Mouse (Mus musculus): ENCODE data around the gene Myl4.

DNA sequence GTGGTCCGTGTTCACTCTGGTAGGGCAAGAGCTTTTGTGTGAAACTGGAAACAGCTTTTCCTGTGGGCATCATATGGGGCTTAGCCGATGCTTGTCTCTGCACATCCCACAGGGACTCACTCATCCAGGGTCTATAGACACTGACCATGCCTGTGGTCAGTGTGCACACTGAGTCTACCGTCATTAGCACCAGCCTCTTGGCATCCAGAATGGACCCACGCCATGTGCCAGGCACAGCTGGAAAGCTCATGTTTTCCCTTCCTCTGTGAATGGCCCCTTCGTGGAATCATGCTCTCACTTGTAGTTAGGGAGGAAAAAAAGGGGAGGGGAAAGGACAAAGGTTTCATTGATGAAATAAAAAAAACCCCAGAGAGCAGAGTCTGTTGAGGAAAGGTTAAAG lies 87.5 kb downstream of the Myl4 start:
- no peak for TF ChIP-seq ZC3H11A (IDR thresholded peaks at IDR 0.05; ENCODE audit: borderline replicate concordance, low read depth, low read length)
- no peak for TF ChIP-seq HCFC1 (IDR thresholded peaks at IDR 0.05; ENCODE audit: borderline replicate concordance, insufficient read depth, low read length)
- no peak for TF ChIP-seq CHD2 (IDR thresholded peaks at IDR 0.05; ENCODE audit: low read depth, low read length)
- no peak for TF ChIP-seq MAFK (IDR thresholded peaks at IDR 0.05; ENCODE audit: insufficient read depth, low read depth, low read length)
